Mouse (Mus musculus) urinary bladder, adult 2 months (tissue): ENCODE results near the gene Ect2l. TPM values are rescaled to one million over a fixed set of nuclear protein-coding genes. Genes with fewer than 3 reads are reported as not detected.

Source experiments
- DNase-seq: peaks from one replicate; pipeline ENCODE4 v3.0.0; 2022; ENCODE audit warnings: low spot score
- polyA plus RNA-seq: library from polyadenylated mRNA; depleted of rRNA; stranded (reverse); fragments of >200 nt; gene quantifications from 2 replicates; pipeline ENCODE4 v1.2.3, GENCODE M21; 2012; rRNA removed

The Ect2l gene
- polyA plus RNA-seq: 0.28 and 0.37 TPM in 2 replicates

GRCm38 (mm10) chr10:18210726-18211125, at the start of gene Ect2l:
Gene Ect2l (minus strand): TSS chr10:18210890.
- no peak for DNase-seq

GRCm38 (mm10) chr10:18251345-18251744, 40.7 kb upstream of the Ect2l start:
- no peak for DNase-seq

GRCm38 (mm10) chr10:18243614-18244013, 32.9 kb upstream of the Ect2l start:
- DNase-seq: no peak

- no peak for DNase-seq
Observed at GRCm38 (mm10) chr10:18237191-18237590, 26.5 kb upstream of the Ect2l start.

GRCm38 (mm10) chr10:18236328-18236927, 25.7 kb upstream of the Ect2l start:
- DNase-seq: no peak

- no peak for DNase-seq
Observed at GRCm38 (mm10) chr10:18235402-18235747, 24.7 kb upstream of the Ect2l start.

- DNase-seq: peak; percentile 93
Observed at GRCm38 (mm10) chr10:18234560-18235401, 24.1 kb upstream of the Ect2l start, which contains the start of gene Ccdc28a. Gene Ccdc28a (minus strand): TSS chr10:18234998.

- DNase-seq: no peak
Observed at GRCm38 (mm10) chr10:18233891-18234290, 23.2 kb upstream of the Ect2l start.

GRCm38 (mm10) chr10:18224386-18224785, 13.7 kb upstream of the Ect2l start:
- DNase-seq: no peak

GRCm38 (mm10) chr10:18219351-18219750, 8.7 kb upstream of the Ect2l start:
- no peak for DNase-seq

- no peak for DNase-seq
Observed at GRCm38 (mm10) chr10:18214124-18214523, 3.4 kb upstream of the Ect2l start.

- DNase-seq: no peak
Observed at GRCm38 (mm10) chr10:18213373-18213772, 2.7 kb upstream of the Ect2l start.

- DNase-seq: no peak
Observed at GRCm38 (mm10) chr10:18210119-18210518, 571 bp downstream of the Ect2l start.

- DNase-seq: no peak
Observed at GRCm38 (mm10) chr10:18204067-18204466, 6.6 kb downstream of the Ect2l start.

GRCm38 (mm10) chr10:18202401-18202800, 8.3 kb downstream of the Ect2l start:
- DNase-seq: no peak

- DNase-seq: no peak
Observed at GRCm38 (mm10) chr10:18200656-18201055, 10.0 kb downstream of the Ect2l start.

- no peak for DNase-seq
Observed at GRCm38 (mm10) chr10:18199919-18200318, 10.8 kb downstream of the Ect2l start.

GRCm38 (mm10) chr10:18198286-18199015, 12.2 kb downstream of the Ect2l start:
- no peak for DNase-seq

GRCm38 (mm10) chr10:18197206-18197979, 13.3 kb downstream of the Ect2l start:
- no peak for DNase-seq

GRCm38 (mm10) chr10:18194737-18195141, 16.0 kb downstream of the Ect2l start:
- DNase-seq: no peak

GRCm38 (mm10) chr10:18194156-18194555, 16.5 kb downstream of the Ect2l start:
- DNase-seq: no peak

GRCm38 (mm10) chr10:18193221-18193620, 17.5 kb downstream of the Ect2l start:
- DNase-seq: no peak
